Mouse (Mus musculus) gastrocnemius, postnatal 4 days (tissue): ENCODE data around the gene Acox1. TPM values are rescaled to one million over a fixed set of nuclear protein-coding genes. Genes with fewer than 3 reads are reported as not detected.

Source experiments
- DNase-seq, 2 experiments: peaks; one replicate each; pipeline ENCODE4 v3.0.0; 2021 to 2022; ENCODE audit warnings: low spot score in 2 of 2, mixed read lengths in 2 of 2
- total RNA-seq, 2 experiments: library from RNA; stranded (reverse); gene quantifications; 2 replicates each; pipeline ENCODE4 v1.2.3; 2021

Gene Acox1
- total RNA-seq, 2 experiments from 2014 or later, result 45.6 to 47.5 TPM

GRCm38 (mm10) chr11:116213877-116214510 is 15.1 kb upstream of the Acox1 start:
- DNase-seq, result no peak

DNA sequence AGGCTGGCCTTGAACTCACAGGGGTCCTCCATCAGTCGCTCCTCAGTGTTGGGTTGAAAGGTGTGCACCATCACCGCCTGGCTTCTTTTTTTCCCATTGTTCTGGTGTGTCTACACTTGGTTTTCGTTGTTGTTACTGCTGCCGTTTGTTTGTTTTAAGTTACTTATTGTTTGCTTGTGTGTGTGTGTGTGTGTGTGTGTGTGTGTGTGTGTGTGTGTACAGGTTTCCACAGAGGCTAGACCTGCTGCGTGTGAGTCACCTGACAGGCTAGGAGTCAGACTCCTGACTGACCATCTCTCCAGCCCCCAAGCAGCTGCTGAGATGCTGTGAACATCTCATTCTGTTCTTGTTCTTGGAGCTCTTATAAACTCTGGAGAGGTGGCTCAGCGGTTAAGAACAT is 14.0 kb upstream of the Acox1 start:
- no peak for DNase-seq

DNA sequence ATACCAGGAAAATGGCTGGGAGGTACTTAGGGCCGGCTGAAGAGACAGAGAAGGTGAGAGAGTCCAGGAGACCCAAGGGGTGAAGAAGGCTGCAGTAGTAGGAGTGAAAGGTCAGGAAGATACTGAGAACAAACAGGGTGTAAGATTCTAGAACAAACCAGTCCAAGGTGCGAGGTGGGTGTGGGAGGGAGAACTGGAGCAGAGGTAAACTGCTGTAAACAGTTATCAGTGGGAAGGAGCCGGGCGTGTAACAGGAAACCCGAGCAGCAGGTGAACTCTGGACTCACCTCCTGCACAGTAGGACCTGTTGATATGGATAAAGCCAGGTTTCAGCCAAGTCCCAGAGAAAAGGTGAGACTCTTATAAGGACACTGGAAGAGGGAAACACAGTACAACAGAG is 11.9 kb upstream of the Acox1 start:
- no peak for DNase-seq

- no peak for DNase-seq
These were observed 10.4 kb upstream of the Acox1 start for GRCm38 (mm10) chr11:116209257-116209656.

- no peak for DNase-seq
These were observed 9.8 kb upstream of the Acox1 start for GRCm38 (mm10) chr11:116208660-116209059.

- no peak for DNase-seq
These were observed 7.8 kb upstream of the Acox1 start for GRCm38 (mm10) chr11:116206678-116207077.

DNA sequence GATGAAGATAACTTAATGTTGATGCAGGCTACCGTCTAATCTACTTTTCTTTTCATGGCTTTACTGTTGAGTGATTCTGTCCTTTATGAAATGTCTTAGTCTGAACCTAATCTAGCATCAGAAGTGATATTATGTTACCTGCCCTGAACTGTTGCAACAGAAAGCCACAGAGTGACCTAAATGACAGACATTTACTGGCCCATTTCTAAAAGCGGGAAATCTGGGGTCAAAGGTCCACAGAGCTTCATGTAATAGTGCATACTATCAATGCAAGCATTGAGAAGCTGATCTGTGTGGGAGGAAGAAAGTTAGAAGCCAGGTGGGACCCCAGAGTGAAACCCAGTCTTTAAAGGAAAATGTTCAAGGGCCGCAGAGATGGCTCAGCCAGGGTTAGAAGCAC is 4.3 kb upstream of the Acox1 start:
- no peak for DNase-seq

DNA sequence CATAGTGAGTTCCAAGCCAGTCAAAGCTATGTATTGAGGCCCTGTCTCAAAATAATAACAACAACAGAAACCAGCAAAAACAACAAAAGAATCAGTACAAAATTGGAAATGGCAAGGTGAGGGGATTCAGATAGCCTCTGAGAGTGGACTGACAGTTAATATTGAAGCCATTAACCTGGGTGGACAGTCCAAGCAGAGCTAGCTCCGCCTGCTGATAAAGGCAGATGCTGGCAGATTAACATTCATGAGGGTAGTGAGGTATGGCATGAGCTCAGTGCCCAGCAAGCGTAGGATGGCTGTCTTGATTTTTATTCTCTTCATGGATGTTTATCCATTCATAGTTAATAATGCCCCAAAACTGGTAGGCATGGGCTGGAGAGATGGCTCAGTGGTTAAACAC is 2.3 kb upstream of the Acox1 start:
- DNase-seq, result no peak

GRCm38 (mm10) chr11:116198132-116198531 is 713 bp downstream of the Acox1 start:
- no peak for DNase-seq

DNA sequence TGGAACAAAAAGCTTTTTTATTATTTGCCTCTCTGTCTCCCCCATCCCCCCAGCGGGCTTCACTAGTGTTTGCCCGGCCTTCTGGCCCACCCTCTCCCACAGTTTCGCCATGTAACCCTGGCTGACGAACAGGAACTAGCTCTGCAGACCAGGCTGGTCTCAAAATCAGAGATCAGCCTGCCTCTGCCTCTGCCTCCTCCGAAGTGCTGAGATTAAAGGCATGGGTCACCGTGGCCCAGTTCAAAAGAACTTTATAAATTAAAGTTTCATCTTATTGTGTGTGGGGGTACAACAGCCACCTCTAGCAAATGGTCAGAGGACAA is 1.3 kb downstream of the Acox1 start:
- DNase-seq, result no peak

GRCm38 (mm10) chr11:116196866-116197583 is 1.8 kb downstream of the Acox1 start:
- no peak for DNase-seq

DNA sequence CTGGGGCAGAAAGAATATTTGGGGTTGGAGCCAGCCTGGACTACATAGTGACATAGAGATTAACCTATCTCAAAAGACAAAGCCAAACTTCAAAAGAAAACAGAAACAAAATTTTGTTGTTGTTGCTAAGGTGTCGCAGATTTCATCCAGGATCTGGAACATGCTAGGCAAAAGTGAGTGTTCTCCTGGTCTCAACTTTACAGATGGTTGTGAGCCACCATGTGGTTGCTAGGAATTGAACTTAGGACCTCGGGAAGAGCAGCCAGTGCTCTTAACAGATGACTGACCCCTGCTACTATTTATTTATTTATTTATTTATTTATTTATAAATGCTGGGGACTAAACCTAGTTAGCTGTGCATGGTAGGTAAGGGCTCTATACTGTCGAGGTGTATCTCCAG is 2.5 kb downstream of the Acox1 start:
- DNase-seq, result no peak

- DNase-seq, result no peak
These were observed 3.6 kb downstream of the Acox1 start for GRCm38 (mm10) chr11:116195252-116195651.

DNA sequence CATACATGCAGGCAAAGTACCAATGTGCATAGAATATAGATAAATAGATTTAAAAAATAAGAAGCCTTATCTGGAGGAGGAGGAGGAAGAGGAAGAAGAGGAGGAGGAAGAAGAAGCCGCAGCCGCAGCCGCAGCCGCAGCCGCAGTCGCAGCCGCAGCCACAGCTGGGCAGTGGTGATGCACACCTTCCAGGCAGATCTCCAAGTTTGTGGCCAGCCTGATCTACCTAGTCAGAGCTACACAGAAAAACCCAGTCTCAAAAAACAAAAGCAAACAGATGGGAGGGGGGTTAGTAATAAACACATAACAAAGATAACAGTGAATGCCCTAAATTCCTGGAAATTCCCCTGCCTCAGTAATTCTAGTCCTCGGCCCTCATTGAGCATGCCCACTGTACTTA is 4.2 kb downstream of the Acox1 start:
- DNase-seq, result no peak

- DNase-seq, result no peak
These were observed 11.5 kb downstream of the Acox1 start for GRCm38 (mm10) chr11:116187226-116187930.

DNA sequence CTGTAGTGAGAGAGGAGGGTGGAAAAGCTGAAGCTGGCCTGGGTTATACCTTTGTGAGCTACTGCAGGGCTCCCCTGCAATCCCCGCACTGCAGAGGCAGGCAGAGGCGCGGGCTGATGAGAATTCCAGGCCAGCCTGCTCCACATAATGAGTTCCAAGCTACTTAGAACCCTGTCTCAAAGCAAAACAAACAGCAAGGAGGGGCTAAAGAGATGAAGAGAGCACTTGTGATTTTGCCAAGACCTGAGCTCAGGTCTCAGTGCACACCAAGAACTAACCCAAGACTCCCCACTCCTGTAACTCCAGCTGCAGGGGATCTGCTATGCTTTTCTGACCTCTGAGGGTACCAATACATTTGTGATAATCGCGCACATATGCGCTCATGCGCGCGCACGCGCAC is 12.5 kb downstream of the Acox1 start:
- DNase-seq, result no peak

DNA sequence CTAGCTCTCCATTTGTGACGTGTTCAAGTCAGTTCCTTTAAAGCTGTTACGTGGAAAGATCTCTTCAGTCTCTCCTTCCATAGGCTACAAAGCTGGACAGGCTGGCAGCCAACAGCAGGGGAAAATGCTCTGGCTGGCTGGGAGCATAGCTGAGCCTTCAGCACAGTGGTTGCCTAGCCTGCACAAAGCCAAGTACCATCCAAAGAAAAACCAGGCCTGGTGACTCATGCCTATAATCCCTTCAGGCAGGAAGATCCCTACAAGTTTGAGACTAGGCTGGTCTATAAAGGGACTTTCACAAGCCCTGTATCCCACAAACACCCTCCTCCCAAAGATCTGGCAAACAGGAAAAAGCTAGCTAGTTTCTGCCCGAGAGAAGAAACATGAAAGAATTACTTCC is 13.0 kb downstream of the Acox1 start:
- DNase-seq, result no peak

DNA sequence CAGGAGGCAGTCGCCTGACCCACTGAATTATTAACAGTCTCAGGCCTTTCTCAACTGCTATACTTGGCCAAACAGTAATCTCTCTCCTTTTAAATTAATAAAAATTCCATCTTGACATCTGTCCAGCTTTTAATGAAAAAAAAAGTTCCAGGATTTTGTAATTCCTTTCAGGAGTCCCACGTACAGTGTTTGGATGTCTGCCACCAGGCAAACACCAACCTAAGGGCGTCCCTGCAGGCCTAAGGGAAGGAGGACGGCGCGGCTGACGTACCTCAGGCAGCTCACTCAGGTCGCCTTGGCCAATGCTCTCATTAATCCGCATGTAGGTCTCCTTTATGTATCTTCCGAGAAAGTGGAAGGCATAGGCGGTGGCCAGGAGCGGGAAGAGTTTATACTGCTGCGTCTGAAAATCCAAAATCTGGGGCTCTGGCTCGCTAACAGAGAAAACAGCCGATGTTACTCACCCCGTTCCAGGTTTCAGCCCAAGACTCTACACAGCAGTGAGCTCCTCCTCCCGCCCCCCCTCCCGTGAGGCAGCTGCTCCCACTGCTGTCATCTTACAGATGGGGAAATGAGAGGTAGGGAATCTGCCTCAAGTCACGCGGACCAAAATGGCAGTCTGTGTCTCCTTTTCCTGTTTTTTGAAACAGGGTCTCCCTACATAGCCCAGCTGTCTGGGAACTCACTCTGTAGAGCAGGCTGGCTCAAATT is 20.3 kb downstream of the Acox1 start:
- DNase-seq, result no peak

DNA sequence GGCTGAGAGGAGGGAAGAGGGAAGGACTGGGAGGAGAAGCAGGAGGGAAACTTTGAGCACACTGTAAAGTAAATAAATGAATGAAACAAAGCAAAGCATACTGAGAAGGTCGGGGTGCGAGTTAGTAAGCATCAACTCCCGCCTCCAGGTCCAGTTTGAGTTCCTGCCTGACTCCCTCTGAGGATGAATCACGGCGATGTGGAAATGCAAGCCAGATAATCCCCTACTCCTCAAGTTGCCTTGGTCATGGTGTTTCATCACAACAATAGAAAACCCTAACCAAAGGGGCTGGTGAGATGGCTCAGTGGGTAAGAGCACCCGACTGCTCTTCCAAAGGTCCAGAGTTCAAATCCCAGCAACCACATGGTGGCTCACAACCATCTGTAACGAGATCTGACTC is 22.8 kb downstream of the Acox1 start:
- no peak for DNase-seq

- no peak for DNase-seq
These were observed 23.9 kb downstream of the Acox1 start for GRCm38 (mm10) chr11:116174775-116175448.

DNA sequence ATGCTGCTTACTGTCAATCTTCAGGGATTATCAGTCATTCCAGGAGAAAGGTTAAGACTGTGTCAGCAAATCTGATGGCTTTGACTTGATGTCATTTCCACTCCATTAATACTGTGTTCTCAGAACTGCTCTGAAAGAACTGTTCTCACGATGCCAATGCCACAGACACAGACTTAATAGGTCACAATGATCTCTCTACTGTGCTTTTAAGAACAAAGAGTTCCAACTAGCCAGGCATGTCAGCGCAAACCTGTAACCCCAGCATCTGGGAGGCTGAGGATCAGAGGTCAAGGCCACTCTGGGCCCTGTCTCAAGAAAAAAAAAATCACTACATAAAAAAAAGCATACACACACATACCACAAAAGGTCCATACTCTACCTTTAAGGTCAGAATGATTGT is 26.9 kb downstream of the Acox1 start:
- no peak for DNase-seq
